Mouse (Mus musculus): ENCODE results near the gene Adgrl4. TPM values are rescaled to one million over a fixed set of nuclear protein-coding genes. Genes with fewer than 3 reads are reported as not detected.

Gene Adgrl4
- polyA plus RNA-seq, 1 experiment from 2014 or later = 3.3 TPM

- no peak for ATAC-seq (ENCODE audit: insufficient number of reproducible peaks, insufficient read depth, low FRiP score, low TSS enrichment, low read depth)
- Histone ChIP-seq H3K4me3 (replicated peaks) (no peak overlapping the region), H3K27me3 (no peaks in the 10 kb centered on the region), H3K9ac (replicated peaks) (no peak overlapping the region), H3K36me3 (no peaks in the 10 kb centered on the region), H3K4me1 (replicated peaks) (no peaks in the 10 kb centered on the region), H3K4me2 (no peak overlapping the region), H3K27ac (no peak overlapping the region), H3K9me3 (no peaks in the 10 kb centered on the region)
- WGBS = 84% methylated on average over 2 of the region's 2 CpGs
Measured at GRCm38 (mm10) chr3:151431507-151431906, 6.2 kb upstream of the Adgrl4 start.

GRCm38 (mm10) chr3:151438364-151438763, 677 bp downstream of the Adgrl4 start:
- Histone ChIP-seq H3K4me1 (replicated peaks) (peaks cover 8% of the 10 kb centered on the region), H3K9ac (replicated peaks) (no peak overlapping the region), H3K4me3 (replicated peaks) (no peak overlapping the region), H3K27ac (no peak overlapping the region), H3K27me3 (peaks cover 12% of the 10 kb centered on the region), H3K4me2 (peak overlapping the region; percentile 65), H3K36me3 (no peaks in the 10 kb centered on the region), H3K9me3 (no peaks in the 10 kb centered on the region)
- ATAC-seq (ENCODE audit: insufficient number of reproducible peaks, insufficient read depth, low FRiP score, low TSS enrichment, low read depth) = no peak
- WGBS = 76% methylated on average over 5 of the region's 5 CpGs

GRCm38 (mm10) chr3:151439976-151440375, 2.3 kb downstream of the Adgrl4 start:
- Histone ChIP-seq H3K36me3 (no peaks in the 10 kb centered on the region), H3K4me1 (replicated peaks) (peaks cover 8% of the 10 kb centered on the region), H3K27ac (no peak overlapping the region), H3K4me3 (replicated peaks) (no peak overlapping the region), H3K4me2 (no peak overlapping the region), H3K9ac (replicated peaks) (no peak overlapping the region), H3K9me3 (no peaks in the 10 kb centered on the region), H3K27me3 (peaks cover 12% of the 10 kb centered on the region)
- WGBS = 74% methylated on average over 2 of the region's 2 CpGs
- ATAC-seq (ENCODE audit: insufficient number of reproducible peaks, insufficient read depth, low FRiP score, low TSS enrichment, low read depth) = no peak

- Histone ChIP-seq H3K36me3 (no peaks in the 10 kb centered on the region), H3K9ac (replicated peaks) (no peak overlapping the region), H3K4me1 (replicated peaks) (peaks cover 8% of the 10 kb centered on the region), H3K4me3 (replicated peaks) (no peak overlapping the region), H3K27me3 (peaks cover 12% of the 10 kb centered on the region), H3K4me2 (no peak overlapping the region), H3K9me3 (no peaks in the 10 kb centered on the region), H3K27ac (no peak overlapping the region)
- WGBS = 81% methylated on average over 2 of the region's 2 CpGs
- no peak for ATAC-seq (ENCODE audit: insufficient number of reproducible peaks, insufficient read depth, low FRiP score, low TSS enrichment, low read depth)
Measured at GRCm38 (mm10) chr3:151442026-151442425, 4.3 kb downstream of the Adgrl4 start.

- Histone ChIP-seq H3K9ac (replicated peaks) (no peak overlapping the region), H3K4me2 (no peak overlapping the region), H3K27ac (no peak overlapping the region), H3K36me3 (no peaks in the 10 kb centered on the region), H3K4me1 (replicated peaks) (no peaks in the 10 kb centered on the region), H3K9me3 (no peaks in the 10 kb centered on the region), H3K27me3 (peaks cover 4% of the 10 kb centered on the region), H3K4me3 (replicated peaks) (no peak overlapping the region)
- 82% methylated on average over 5 of the region's 5 CpGs for WGBS
- ATAC-seq (ENCODE audit: insufficient number of reproducible peaks, insufficient read depth, low FRiP score, low TSS enrichment, low read depth) = no peak
Measured at GRCm38 (mm10) chr3:151443486-151443885, 5.8 kb downstream of the Adgrl4 start.

- H3K4me2 ChIP-seq = no peak overlapping the region
- H3K4me3 ChIP-seq (replicated peaks) = no peak overlapping the region
- H3K36me3 ChIP-seq = no peaks in the 10 kb centered on the region
- no peaks in the 10 kb centered on the region for H3K9me3 ChIP-seq
- H3K4me1 ChIP-seq (replicated peaks) = no peaks in the 10 kb centered on the region
- WGBS = 84% methylated on average over 4 of the region's 4 CpGs
- H3K27ac ChIP-seq = no peak overlapping the region
- no peak for ATAC-seq (ENCODE audit: insufficient number of reproducible peaks, insufficient read depth, low FRiP score, low TSS enrichment, low read depth)
- H3K9ac ChIP-seq (replicated peaks) = no peak overlapping the region
- peaks cover under 1% of the 10 kb centered on the region for H3K27me3 ChIP-seq
Measured at GRCm38 (mm10) chr3:151444284-151444683, 6.6 kb downstream of the Adgrl4 start.

- H3K27me3 ChIP-seq = no peaks in the 10 kb centered on the region
- H3K36me3 ChIP-seq = no peaks in the 10 kb centered on the region
- no peaks in the 10 kb centered on the region for H3K9me3 ChIP-seq
- no peak overlapping the region for H3K4me3 ChIP-seq (replicated peaks)
- H3K4me2 ChIP-seq = no peak overlapping the region
- H3K9ac ChIP-seq (replicated peaks) = no peak overlapping the region
- no peak for ATAC-seq (ENCODE audit: insufficient number of reproducible peaks, insufficient read depth, low FRiP score, low TSS enrichment, low read depth)
- 58% methylated on average over 2 of the region's 2 CpGs for WGBS
- H3K27ac ChIP-seq = no peak overlapping the region
- no peaks in the 10 kb centered on the region for H3K4me1 ChIP-seq (replicated peaks)
Measured at GRCm38 (mm10) chr3:151445936-151446335, 8.2 kb downstream of the Adgrl4 start.

GRCm38 (mm10) chr3:151454985-151455701, 17.5 kb downstream of the Adgrl4 start:
- 57% methylated on average over 6 of the region's 6 CpGs for WGBS
- Histone ChIP-seq H3K27me3 (no peaks in the 10 kb centered on the region), H3K4me2 (no peak overlapping the region), H3K9ac (replicated peaks) (no peak overlapping the region), H3K4me1 (replicated peaks) (no peaks in the 10 kb centered on the region), H3K36me3 (no peaks in the 10 kb centered on the region), H3K9me3 (no peaks in the 10 kb centered on the region), H3K27ac (no peak overlapping the region), H3K4me3 (replicated peaks) (no peak overlapping the region)
- no peak for ATAC-seq (ENCODE audit: insufficient number of reproducible peaks, insufficient read depth, low FRiP score, low TSS enrichment, low read depth)

- Histone ChIP-seq H3K4me2 (no peak overlapping the region), H3K9me3 (no peaks in the 10 kb centered on the region), H3K27ac (no peak overlapping the region), H3K36me3 (no peaks in the 10 kb centered on the region), H3K27me3 (no peaks in the 10 kb centered on the region), H3K4me3 (replicated peaks) (no peak overlapping the region), H3K4me1 (replicated peaks) (no peaks in the 10 kb centered on the region), H3K9ac (replicated peaks) (no peak overlapping the region)
- no peak for ATAC-seq (ENCODE audit: insufficient number of reproducible peaks, insufficient read depth, low FRiP score, low TSS enrichment, low read depth)
- 77% methylated on average over 3 of the region's 3 CpGs for WGBS
Measured at GRCm38 (mm10) chr3:151459430-151460190, 21.9 kb downstream of the Adgrl4 start.

- no peak overlapping the region for H3K9ac ChIP-seq (replicated peaks)
- no peak for ATAC-seq (ENCODE audit: insufficient number of reproducible peaks, insufficient read depth, low FRiP score, low TSS enrichment, low read depth)
- no peaks in the 10 kb centered on the region for H3K4me1 ChIP-seq (replicated peaks)
- WGBS = 60% methylated on average over 4 of the region's 4 CpGs
- no peaks in the 10 kb centered on the region for H3K9me3 ChIP-seq
- no peaks in the 10 kb centered on the region for H3K27me3 ChIP-seq
- H3K27ac ChIP-seq = no peak overlapping the region
- H3K4me2 ChIP-seq = no peak overlapping the region
- H3K4me3 ChIP-seq (replicated peaks) = no peak overlapping the region
- no peaks in the 10 kb centered on the region for H3K36me3 ChIP-seq
Measured at GRCm38 (mm10) chr3:151465215-151465614, 27.5 kb downstream of the Adgrl4 start.

- Histone ChIP-seq H3K9ac (replicated peaks) (no peak overlapping the region), H3K4me3 (replicated peaks) (no peak overlapping the region), H3K4me1 (replicated peaks) (no peaks in the 10 kb centered on the region), H3K36me3 (no peaks in the 10 kb centered on the region), H3K27ac (no peak overlapping the region), H3K27me3 (no peaks in the 10 kb centered on the region), H3K4me2 (no peak overlapping the region), H3K9me3 (no peaks in the 10 kb centered on the region)
- no peak for ATAC-seq (ENCODE audit: insufficient number of reproducible peaks, insufficient read depth, low FRiP score, low TSS enrichment, low read depth)
- WGBS = 93% methylated on average over 4 of the region's 4 CpGs
Measured at GRCm38 (mm10) chr3:151488853-151489252, 51.2 kb downstream of the Adgrl4 start.
